Mouse (Mus musculus) forebrain, embryonic 13.5 days (tissue): ENCODE measurements around the gene Zc3h10. TPM values are rescaled to one million over a fixed set of nuclear protein-coding genes. Genes with fewer than 3 reads are reported as not detected.
A peak's percentile ranks its signal among the peaks of the same experiment; 100 is the strongest.
"Not testable (repeated sequence)": the region's sequence is repeated elsewhere in the genome, so short reads cannot be mapped to it uniquely, and the experiment has no call there.

Experiments
- ATAC-seq: fragments of 200-750 bp; cut with Nextera tagmentation; 2 replicates; pipeline ENCODE4 v1.8.0; 2017
- H3K27ac ChIP-seq: fragments of 300-500 bp; sonication (generic); 2 replicates; pipeline ENCODE4 v1.5.1; 2015; ENCODE audit warnings: inconsistent platforms, mild to moderate bottlenecking, moderate library complexity
- H3K27me3 ChIP-seq: fragments of 300-500 bp; sonication (generic); 2 replicates; pipeline ENCODE4 v1.6.1; 2015; ENCODE audit warnings: mild to moderate bottlenecking, inconsistent platforms
- H3K36me3 ChIP-seq: fragments of 300-500 bp; sonication (generic); 2 replicates; pipeline ENCODE4 v1.6.1; 2015; ENCODE audit warnings: mild to moderate bottlenecking, inconsistent platforms; ENCODE audit not compliant: poor library complexity, severe bottlenecking
- H3K4me1 ChIP-seq: fragments of 300-500 bp; sonication (generic); 2 replicates; pipeline ENCODE4 v1.6.1; 2015; ENCODE audit warnings: inconsistent platforms
- H3K4me2 ChIP-seq: fragments of 300-500 bp; sonication (generic); 2 replicates; pipeline ENCODE4 v1.6.1; 2015; ENCODE audit warnings: inconsistent platforms, mild to moderate bottlenecking, moderate library complexity
- H3K4me3 ChIP-seq: fragments of 300-500 bp; sonication (generic); 2 replicates; pipeline ENCODE4 v1.5.1; 2015; ENCODE audit warnings: mild to moderate bottlenecking, inconsistent platforms
- H3K9ac ChIP-seq: fragments of 300-500 bp; sonication (generic); 2 replicates; pipeline ENCODE4 v1.6.1; 2015; ENCODE audit warnings: mild to moderate bottlenecking, inconsistent platforms
- H3K9me3 ChIP-seq: fragments of 300-500 bp; sonication (generic); replicated peaks from 2 replicates; pipeline ENCODE4 v1.6.1; 2016; ENCODE audit warnings: inconsistent platforms
- WGBS: fragments of 180-500 bp; shearing (Covaris S2); methylation state at CpG from one replicate; pipeline ENCODE4 v1.1.7; 2015; 5-methylcytosine and 5-hydroxymethylcytosine counted together
- microRNA-seq: library from miRNA; unstranded; fragments of <30 nt; microRNA quantifications from one replicate; pipeline ENCODE4, GENCODE M21; 2016
- polyA plus RNA-seq: library from polyadenylated mRNA; unstranded; fragments of >200 nt; fragmentation: Nextera tagmentation; extraction: Ambion mirVana; gene quantifications from 2 replicates; pipeline ENCODE4 v1.2.1, GENCODE M21; 2015

Zc3h10 gene
- polyA plus RNA-seq, 1 experiment from 2014 or later = 19.4 TPM

GRCm38 (mm10) chr10:128492633-128493311, 54.8 kb downstream of the Zc3h10 start:
- Histone ChIP-seq H3K27me3 (peaks cover 3% of the 10 kb centered on the region; the same call in 1 of the 2 replicates), H3K4me1 (peaks cover 29% of the 10 kb centered on the region), H3K36me3 (peaks cover 43% of the 10 kb centered on the region), H3K9me3 (no peaks in the 10 kb centered on the region), H3K4me3 (peak overlapping the region; percentile 73), H3K9ac (peak overlapping the region; percentile 88), H3K4me2 (peak overlapping the region; percentile 82), H3K27ac (peak overlapping the region; percentile 85)
- ATAC-seq = peak; percentile 20
- WGBS = 27% methylated on average over 12 of the region's 12 CpGs

- Histone ChIP-seq H3K4me2 (peak overlapping the region; percentile 82), H3K4me1 (peaks cover 28% of the 10 kb centered on the region), H3K27ac (0 out of 2 replicates have a peak overlapping the region, but pooled peaks have one; percentile 85), H3K9ac (peak overlapping the region; percentile 88), H3K36me3 (peaks cover 50% of the 10 kb centered on the region), H3K4me3 (peak overlapping the region; percentile 73; the same call in 1 of the 2 replicates)
- H3K9me3 ChIP-seq, H3K27me3 ChIP-seq, ATAC-seq: not testable (repeated sequence)
- WGBS = 83% methylated on average over 8 of the region's 8 CpGs
Observed at GRCm38 (mm10) chr10:128492051-128492450, 55.5 kb downstream of the Zc3h10 start.

Small RNA genes within 50 kb of the gene (microRNA-seq; reads per million reads assigned to microRNA genes)
- not detected for gene Gm47275
- not detected for gene Mir6916
- gene Mir6917 = not detected

Other genes with a start within 250 kb of the Zc3h10 start
- not detected in 2 replicates for gene Il23a, start 249.0 kb downstream of the Zc3h10 start, polyA plus RNA-seq
- gene Pan2, start 244.4 kb downstream of the Zc3h10 start, polyA plus RNA-seq = 32.0 and 35.0 TPM in 2 replicates
- 230 and 237 TPM in 2 replicates for gene Cnpy2, start 225.3 kb downstream of the Zc3h10 start, polyA plus RNA-seq
- gene Cs, start 210.0 kb downstream of the Zc3h10 start, polyA plus RNA-seq = 212 and 236 TPM in 2 replicates
- 16.4 and 22.8 TPM in 2 replicates for gene Coq10a, start 178.8 kb downstream of the Zc3h10 start, polyA plus RNA-seq
- gene Ankrd52, start 170.7 kb downstream of the Zc3h10 start, polyA plus RNA-seq = 12.0 and 14.6 TPM in 2 replicates
- gene Slc39a5, start 146.5 kb downstream of the Zc3h10 start, polyA plus RNA-seq = 0.18 TPM in 1 of 2 replicates, not detected in the other
- gene Nabp2, start 136.3 kb downstream of the Zc3h10 start, polyA plus RNA-seq = 153 and 156 TPM in 2 replicates
- gene Rnf41, start 136.1 kb downstream of the Zc3h10 start, polyA plus RNA-seq = 76.4 and 83.9 TPM in 2 replicates
- gene Smarcc2, start 88.5 kb downstream of the Zc3h10 start, polyA plus RNA-seq = 166 and 168 TPM in 2 replicates
- 740 and 741 TPM in 2 replicates for gene Myl6, start 53.6 kb downstream of the Zc3h10 start, polyA plus RNA-seq
- 4.1 TPM in 2 replicates for gene Myl6b, start 49.1 kb downstream of the Zc3h10 start, polyA plus RNA-seq
- 7.0 and 7.7 TPM in 2 replicates for gene Esyt1, start 21.9 kb downstream of the Zc3h10 start, polyA plus RNA-seq
- gene Rpl41, start 1.5 kb upstream of the Zc3h10 start, polyA plus RNA-seq = 2,951 and 3,131 TPM in 2 replicates
- 173 and 186 TPM in 2 replicates for gene Pa2g4, start 18.2 kb upstream of the Zc3h10 start, polyA plus RNA-seq
- gene Erbb3, start 41.9 kb upstream of the Zc3h10 start, polyA plus RNA-seq = 0.12 and 0.28 TPM in 2 replicates
- 531 and 638 TPM in 2 replicates for gene Rps26, start 79.0 kb upstream of the Zc3h10 start, polyA plus RNA-seq
- 7.3 and 8.1 TPM in 2 replicates for gene Ikzf4, start 98.2 kb upstream of the Zc3h10 start, polyA plus RNA-seq
- 9.3 and 10.8 TPM in 2 replicates for gene Suox, start 126.3 kb upstream of the Zc3h10 start, polyA plus RNA-seq
- 88.3 and 93.1 TPM in 2 replicates for gene Rab5b, start 148.5 kb upstream of the Zc3h10 start, polyA plus RNA-seq
- gene Pmel, start 156.4 kb upstream of the Zc3h10 start, polyA plus RNA-seq = 0.17 and 0.21 TPM in 2 replicates
- 69.9 and 73.7 TPM in 2 replicates for gene Cdk2, start 157.3 kb upstream of the Zc3h10 start, polyA plus RNA-seq
- 3.0 and 3.6 TPM in 2 replicates for gene Dgka, start 197.1 kb upstream of the Zc3h10 start, polyA plus RNA-seq
- gene Pym1, start 200.1 kb upstream of the Zc3h10 start, polyA plus RNA-seq = 49.6 and 50.2 TPM in 2 replicates
- gene Mmp19, start 243.1 kb upstream of the Zc3h10 start, polyA plus RNA-seq = 0.35 and 0.38 TPM in 2 replicates